Mouse (Mus musculus) myocyte (in vitro differentiated cells): Measurements from ENCODE around the gene Pgs1. TPM values are rescaled to one million over a fixed set of nuclear protein-coding genes. Genes with fewer than 3 reads are reported as not detected.

Source experiments
- H3K27me3 ChIP-seq: one replicate; pipeline ENCODE4 v1.6.1; 2011; ENCODE audit not compliant: control insufficient read depth, insufficient read depth, insufficient read length
- H3K36me3 ChIP-seq: one replicate; pipeline ENCODE4 v1.6.1; 2011; ENCODE audit not compliant: control insufficient read depth, insufficient read depth
- H3K4me2 ChIP-seq: one replicate; pipeline ENCODE4 v1.6.1; 2011; ENCODE audit warnings: low read depth, control low read depth
- H3K4me3 ChIP-seq: one replicate; pipeline ENCODE4 v1.5.1; 2011; ENCODE audit warnings: mild to moderate bottlenecking, control low read depth, moderate library complexity
- H3K79me2 ChIP-seq: one replicate; pipeline ENCODE4 v1.6.1; 2011; ENCODE audit not compliant: control insufficient read depth, insufficient read depth
- H3ac ChIP-seq: one replicate; pipeline ENCODE4 v1.6.1; 2011; ENCODE audit not compliant: control insufficient read depth, insufficient read length
- CEBPB ChIP-seq: IDR thresholded peaks from 2 replicates; pipeline ENCODE4 v1.6.1; 2011; ENCODE audit warnings: mild to moderate bottlenecking, moderate library complexity; ENCODE audit not compliant: poor library complexity, insufficient read depth, severe bottlenecking
- E2F4 ChIP-seq: IDR thresholded peaks from one replicate; pipeline ENCODE4 v1.6.1; 2011; ENCODE audit warnings: mild to moderate bottlenecking, control low read depth, moderate library complexity; ENCODE audit not compliant: insufficient read depth
- MAX ChIP-seq: IDR thresholded peaks from one replicate; pipeline ENCODE4 v1.6.1; 2011; ENCODE audit warnings: low read depth, mild to moderate bottlenecking, control low read depth
- MYOD1 ChIP-seq, 3 experiments: IDR thresholded peaks; one replicate each; pipeline ENCODE4 v1.6.1; 2011; ENCODE audit warnings: control low read depth in 2 of 3, low read depth in 2 of 3, mild to moderate bottlenecking in 2 of 3, moderate library complexity in 1 of 3; ENCODE audit not compliant: insufficient read length in 2 of 3, control insufficient read depth in 1 of 3
- MYOG ChIP-seq, 3 experiments: IDR thresholded peaks; one replicate each; pipeline ENCODE4 v1.6.1; 2011; ENCODE audit warnings: control low read depth in 2 of 3, low read depth in 2 of 3, mild to moderate bottlenecking in 2 of 3; ENCODE audit not compliant: insufficient read length in 2 of 3, control insufficient read depth in 1 of 3, insufficient read depth in 1 of 3
- POLR2A ChIP-seq: IDR thresholded peaks from one replicate; pipeline ENCODE4 v1.6.1; 2011; ENCODE audit warnings: low read depth, mild to moderate bottlenecking, control low read depth, moderate library complexity; ENCODE audit not compliant: insufficient read length
- POLR2AphosphoS2 ChIP-seq: IDR thresholded peaks from one replicate; pipeline ENCODE4 v1.6.1; 2011; ENCODE audit warnings: low read depth, control low read depth; ENCODE audit not compliant: insufficient read length
- REST ChIP-seq: IDR thresholded peaks from one replicate; pipeline ENCODE4 v1.6.1; 2011; ENCODE audit warnings: mild to moderate bottlenecking, control low read depth, moderate library complexity; ENCODE audit not compliant: insufficient read depth, insufficient read length
- SRF ChIP-seq: IDR thresholded peaks from one replicate; pipeline ENCODE4 v1.6.1; 2011; ENCODE audit warnings: low read depth; ENCODE audit not compliant: control insufficient read depth, insufficient read length
- TCF12 ChIP-seq: IDR thresholded peaks from one replicate; pipeline ENCODE4 v1.6.1; 2011; ENCODE audit warnings: mild to moderate bottlenecking, control low read depth; ENCODE audit not compliant: poor library complexity, insufficient read depth, severe bottlenecking
- TCF3 ChIP-seq: IDR thresholded peaks from one replicate; pipeline ENCODE4 v1.6.1; 2011; ENCODE audit warnings: low read depth, control low read depth; ENCODE audit not compliant: insufficient read length
- USF1 ChIP-seq: IDR thresholded peaks from one replicate; pipeline ENCODE4 v1.6.1; 2011; ENCODE audit warnings: low read depth, mild to moderate bottlenecking, control low read depth, moderate library complexity
- polyA plus RNA-seq: library from polyadenylated mRNA; unstranded; fragments of >200 nt; fragmentation: generic; extraction: Trizol; gene quantifications from one replicate; pipeline ENCODE4 v1.2.1, GENCODE M21; 2012; ENCODE audit warnings: missing spikeins

Gene Pgs1
- polyA plus RNA-seq, 1 experiment = 61.6 TPM

- Histone ChIP-seq H3ac (no peak overlapping the region), H3K27me3 (no peaks in the 10 kb centered on the region), H3K79me2 (peaks cover 32% of the 10 kb centered on the region), H3K4me2 (peak overlapping the region; percentile 87), H3K36me3 (peaks cover 7% of the 10 kb centered on the region), H3K4me3 (peak overlapping the region; percentile 90)
- TF ChIP-seq POLR2AphosphoS2 (no peak), REST (no peak), POLR2A (peak; percentile 25), USF1 (no peak), MYOD1 (IDR thresholded peaks at IDR 0.05; ENCODE audit: control insufficient read depth in 1 of 3, insufficient read length in 2 of 3, low read depth in 2 of 3) (no peak)
Measured at GRCm38 (mm10) chr11:117966506-117967100, 19.5 kb upstream of the Pgs1 start.

DNA sequence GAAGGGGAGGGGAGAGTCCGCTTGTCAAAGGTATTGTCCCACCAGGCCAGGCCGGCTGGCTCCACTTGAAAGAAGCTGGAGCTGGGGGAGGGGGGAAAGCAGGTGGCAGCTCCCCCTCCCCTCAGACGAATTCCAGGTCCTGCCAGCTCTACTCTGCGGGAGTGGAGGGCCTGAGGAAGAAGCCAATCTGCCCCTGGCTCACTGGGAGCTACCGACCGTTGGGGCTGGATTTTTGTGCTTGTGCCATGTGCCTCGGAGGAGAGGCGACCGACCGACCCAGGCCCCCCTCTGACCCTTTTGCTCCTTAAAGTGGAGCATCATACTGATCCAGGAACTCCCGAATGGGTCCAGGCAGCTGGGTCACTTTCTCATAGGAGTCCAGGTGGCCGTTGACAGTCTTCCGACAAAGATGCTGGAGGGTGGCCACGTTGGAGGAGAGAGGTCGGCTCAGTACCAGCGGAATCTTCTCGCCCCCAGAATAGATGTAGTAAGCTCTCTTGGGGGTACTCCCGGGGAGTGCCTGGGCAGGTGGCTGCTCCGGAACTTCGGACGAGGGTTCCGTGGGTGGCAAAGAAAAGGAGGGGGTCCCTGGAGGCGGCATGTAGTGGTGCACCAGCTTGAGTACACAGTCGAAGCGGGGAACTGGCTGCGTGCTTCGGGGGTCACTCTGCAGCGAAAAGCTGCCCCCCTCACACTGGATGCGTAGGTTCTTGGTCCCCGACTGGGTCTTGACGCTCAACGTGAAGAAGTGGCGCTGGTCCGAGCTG is 18.7 kb upstream of the Pgs1 start:
- TF ChIP-seq CEBPB (no peak), MYOD1 (IDR thresholded peaks at IDR 0.05; ENCODE audit: control insufficient read depth in 1 of 3, insufficient read length in 2 of 3, low read depth in 2 of 3) (no peak), REST (no peak), USF1 (no peak), POLR2A (no peak), TCF3 (no peak), MYOG (IDR thresholded peaks at IDR 0.05; ENCODE audit: control insufficient read depth in 1 of 3, insufficient read depth in 1 of 3, insufficient read length in 2 of 3, low read depth in 2 of 3) (no peak), POLR2AphosphoS2 (no peak), MAX (no peak), E2F4 (no peak), TCF12 (no peak), SRF (no peak)
- H3K4me2 ChIP-seq = peak overlapping the region; percentile 87

DNA sequence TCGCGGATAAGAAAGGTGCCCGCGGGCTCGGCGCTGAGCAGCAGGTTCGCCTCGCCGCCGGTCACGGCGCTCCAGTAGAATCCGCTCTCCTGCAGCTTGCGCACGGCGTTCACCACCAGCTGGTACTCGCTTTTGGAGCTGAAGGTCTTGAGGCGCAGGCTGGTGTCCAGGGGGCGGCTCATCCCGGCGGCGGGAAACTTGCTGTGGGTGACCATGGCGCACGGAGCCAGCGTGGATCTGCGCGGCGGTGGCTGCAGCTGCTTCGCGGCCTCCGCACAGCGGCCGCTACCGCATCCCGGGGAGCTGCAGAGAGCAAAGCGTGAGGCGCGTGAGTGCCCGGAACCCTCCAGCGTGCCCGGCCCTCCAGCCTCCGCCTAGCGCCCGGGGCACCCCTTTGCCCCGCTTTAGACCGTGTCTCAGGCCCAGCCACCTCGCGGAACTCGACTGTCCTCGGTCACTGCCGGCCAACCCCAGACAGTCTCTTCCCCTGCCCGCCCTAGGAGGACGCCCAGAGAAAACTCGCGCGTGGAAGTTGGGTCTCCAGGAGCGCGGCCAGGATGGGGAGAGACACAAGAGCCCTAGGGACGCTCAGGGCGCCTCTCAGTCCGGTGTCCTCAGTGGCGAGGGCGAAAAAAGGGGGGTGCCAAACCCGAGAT is 17.9 kb upstream of the Pgs1 start:
- TF ChIP-seq REST (no peak), TCF12 (no peak), POLR2A (peak; percentile 37), MYOG (IDR thresholded peaks at IDR 0.05; ENCODE audit: control insufficient read depth in 1 of 3, insufficient read depth in 1 of 3, insufficient read length in 2 of 3, low read depth in 2 of 3) (peak in 2 of 3 experiments; percentile 41 to 71), MYOD1 (IDR thresholded peaks at IDR 0.05; ENCODE audit: control insufficient read depth in 1 of 3, insufficient read length in 2 of 3, low read depth in 2 of 3) (peak in 2 of 3 experiments; percentile 20 to 56)
- Histone ChIP-seq H3K4me2 (peak overlapping the region; percentile 87), H3ac (peak overlapping the region; percentile 71), H3K79me2 (peaks cover 32% of the 10 kb centered on the region), H3K4me3 (peak overlapping the region; percentile 90), H3K36me3 (peaks cover 7% of the 10 kb centered on the region), H3K27me3 (no peaks in the 10 kb centered on the region)

More for the DNA sequence above, 18.7 kb upstream of the Pgs1 start:
- H3K79me2 ChIP-seq = peaks cover 32% of the 10 kb centered on the region
- peak overlapping the region; percentile 71 for H3ac ChIP-seq
- peaks cover 7% of the 10 kb centered on the region for H3K36me3 ChIP-seq
- H3K27me3 ChIP-seq = no peaks in the 10 kb centered on the region
- H3K4me3 ChIP-seq = peak overlapping the region; percentile 90

DNA sequence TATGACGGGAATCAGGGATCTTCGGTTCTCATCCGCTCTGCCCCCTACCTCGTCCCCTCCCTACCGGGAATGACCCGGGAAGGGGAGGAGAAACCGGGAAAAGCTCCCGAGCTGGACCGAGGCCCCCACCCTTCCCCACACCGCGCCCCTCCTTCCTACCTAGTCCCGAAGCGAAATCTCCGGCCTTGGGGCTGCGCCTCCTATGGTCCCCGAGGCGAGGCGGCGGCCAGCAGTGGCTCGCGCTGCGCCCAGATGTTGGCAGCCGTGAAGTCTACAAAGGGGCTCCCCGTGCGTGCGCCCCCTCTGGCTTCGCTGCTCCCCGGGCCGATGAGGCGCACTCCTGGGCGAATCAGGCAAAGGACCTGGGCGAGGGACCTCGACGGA is 17.4 kb upstream of the Pgs1 start:
- Histone ChIP-seq H3ac (peak overlapping the region; percentile 71), H3K27me3 (no peaks in the 10 kb centered on the region), H3K4me3 (peak overlapping the region; percentile 90), H3K36me3 (peaks cover 7% of the 10 kb centered on the region), H3K79me2 (peaks cover 32% of the 10 kb centered on the region), H3K4me2 (peak overlapping the region; percentile 87)
- TF ChIP-seq REST (no peak), SRF (no peak), MAX (no peak), MYOG (IDR thresholded peaks at IDR 0.05; ENCODE audit: control insufficient read depth in 1 of 3, insufficient read depth in 1 of 3, insufficient read length in 2 of 3, low read depth in 2 of 3) (no peak), MYOD1 (IDR thresholded peaks at IDR 0.05; ENCODE audit: control insufficient read depth in 1 of 3, insufficient read length in 2 of 3, low read depth in 2 of 3) (no peak), POLR2AphosphoS2 (no peak), POLR2A (no peak), E2F4 (no peak), TCF12 (no peak), USF1 (no peak), CEBPB (no peak)
